8 mouse cellular contexts compared by ENCODE assay signal in the genomic region with DNA sequence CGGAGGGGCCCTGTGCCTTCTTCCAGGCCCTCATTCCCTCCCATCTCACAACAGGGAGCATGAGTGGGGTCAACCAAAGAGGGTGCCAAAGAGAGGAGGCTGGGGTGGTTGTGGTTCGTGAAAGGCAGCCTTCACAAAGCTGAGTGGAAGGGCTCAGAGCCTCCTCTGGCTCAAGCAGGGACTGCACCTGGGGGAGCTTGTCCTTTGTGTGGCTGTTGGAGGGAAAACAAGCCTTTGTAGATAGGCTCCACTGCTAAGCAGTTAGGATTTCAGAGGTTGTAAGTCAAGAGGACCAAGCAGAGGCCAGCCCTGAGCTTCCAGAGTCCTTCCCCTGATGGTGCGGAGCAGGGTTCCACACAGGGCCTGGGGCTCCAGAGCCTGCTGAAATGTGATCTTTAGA. TPM values are rescaled to one million over a fixed set of nuclear protein-coding genes. Genes with fewer than 3 reads are reported as not detected.
DNase-seq lines count a peak whose midpoint lies in the region; ATAC-seq and TF ChIP-seq lines count a peak whose summit lies in the region.

No protein-coding gene starts in this region.

- peak overlapping the region; percentile 76 for H3K27ac ChIP-seq in forebrain, embryonic 10.5 days
- no peak overlapping the region for H3K27ac ChIP-seq in forebrain, embryonic 15.5 days (replicated peaks)
- H3K27ac ChIP-seq in liver, embryonic 14.5 days: no peak overlapping the region
- peak overlapping the region; percentile 28; the same call in 1 of the 2 replicates for H3K27ac ChIP-seq in embryonic facial prominence, embryonic 11.5 days (replicated peaks; ENCODE audit: low read depth, low read length)
- H3K27ac ChIP-seq in stomach, postnatal 0 days (replicated peaks): no peak overlapping the region

- H3K36me3 ChIP-seq in forebrain, embryonic 10.5 days (replicated peaks): peaks cover 44% of the 10 kb centered on the region
- H3K36me3 ChIP-seq in forebrain, embryonic 15.5 days: peaks cover 24% of the 10 kb centered on the region
- H3K36me3 ChIP-seq in liver, embryonic 14.5 days (replicated peaks; ENCODE audit: control insufficient read depth, insufficient read depth, low read depth): peaks cover 3% of the 10 kb centered on the region
- peaks cover 4% of the 10 kb centered on the region; the same call in 1 of the 2 replicates for H3K36me3 ChIP-seq in embryonic facial prominence, embryonic 11.5 days (replicated peaks; ENCODE audit: control insufficient read depth, insufficient read depth, low read depth, low read length)
- peaks cover 12% of the 10 kb centered on the region for H3K36me3 ChIP-seq in stomach, postnatal 0 days (ENCODE audit: control insufficient read depth, insufficient read depth, low read length)

- H3K4me1 ChIP-seq in forebrain, embryonic 10.5 days: peaks cover 48% of the 10 kb centered on the region
- H3K4me1 ChIP-seq in forebrain, embryonic 15.5 days: no peaks in the 10 kb centered on the region
- H3K4me1 ChIP-seq in liver, embryonic 14.5 days (replicated peaks; ENCODE audit: control insufficient read depth in 2 of 2, insufficient read depth in 2 of 2, low read length in 1 of 2): 0 out of 4 replicates have a peak, but pooled peaks cover 0 to 3% of the 10 kb centered on the region in 2 experiments
- peaks cover 8% of the 10 kb centered on the region for H3K4me1 ChIP-seq in embryonic facial prominence, embryonic 11.5 days (ENCODE audit: control insufficient read depth, insufficient read depth, low read length)
- peaks cover 10% of the 10 kb centered on the region for H3K4me1 ChIP-seq in stomach, postnatal 0 days (replicated peaks; ENCODE audit: control insufficient read depth, insufficient read depth)

- no peak for ATAC-seq in forebrain, embryonic 15.5 days (replicated peaks)
- ATAC-seq in liver, embryonic 14.5 days (ENCODE audit: insufficient read depth): no peak
- ATAC-seq in embryonic facial prominence, embryonic 11.5 days (replicated peaks; ENCODE audit: insufficient number of reproducible peaks, low FRiP score, low TSS enrichment, low read depth): no peak
- peak; percentile 51; the same call in 1 of the 2 replicates for ATAC-seq in stomach, postnatal 0 days (ENCODE audit: low FRiP score, low TSS enrichment)
- ATAC-seq in granulocyte monocyte progenitor cell, adult 5-6 weeks (replicated peaks; ENCODE audit: poor library complexity, severe bottlenecking): no peak

- DNase-seq in forebrain, embryonic 10.5 days (ENCODE audit: extremely low spot score, low spot score): no peak
- no peak for DNase-seq in liver, embryonic 14.5 days (ENCODE audit: low read depth in 3 of 3, low spot score in 3 of 3)
- DNase-seq in liver: no peak
- peak; percentile 53 for DNase-seq in embryonic facial prominence, embryonic 11.5 days (ENCODE audit: low spot score)
- peak; percentile 70 for DNase-seq in stomach, postnatal 0 days (ENCODE audit: low spot score)
- no peak for DNase-seq in urinary bladder, adult 2 months (ENCODE audit: low spot score)

- H3K4me3 ChIP-seq in forebrain, embryonic 10.5 days: no peak overlapping the region
- H3K4me3 ChIP-seq in forebrain, embryonic 15.5 days: no peak overlapping the region
- H3K4me3 ChIP-seq in liver, embryonic 14.5 days (ENCODE audit: insufficient read depth in 1 of 2, low read depth in 2 of 2, low read length in 2 of 2): no peak overlapping the region
- H3K4me3 ChIP-seq in embryonic facial prominence, embryonic 11.5 days (ENCODE audit: low read depth, low read length): no peak overlapping the region
- no peak overlapping the region for H3K4me3 ChIP-seq in stomach, postnatal 0 days (ENCODE audit: low read depth, low read length)

- 57% methylated on average over 3 of the region's 3 CpGs for WGBS in forebrain, embryonic 10.5 days
- 47% methylated on average over 3 of the region's 3 CpGs for WGBS in forebrain, embryonic 15.5 days
- 48% methylated on average over 3 of the region's 3 CpGs for WGBS in liver, embryonic 14.5 days (ENCODE audit: insufficient replicate concordance)
- 28% methylated on average over 3 of the region's 3 CpGs for WGBS in embryonic facial prominence, embryonic 11.5 days
- 55% methylated on average over 3 of the region's 3 CpGs for WGBS in stomach, postnatal 0 days

- peaks cover 3% of the 10 kb centered on the region; the same call in 1 of the 2 replicates for H3K9me3 ChIP-seq in forebrain, embryonic 10.5 days
- no peaks in the 10 kb centered on the region for H3K9me3 ChIP-seq in forebrain, embryonic 15.5 days
- H3K9me3 ChIP-seq in liver, embryonic 14.5 days (ENCODE audit: control insufficient read depth, low read length): no peaks in the 10 kb centered on the region
- H3K9me3 ChIP-seq in embryonic facial prominence, embryonic 11.5 days (replicated peaks; ENCODE audit: control insufficient read depth, low read length): no peaks in the 10 kb centered on the region
- H3K9me3 ChIP-seq in stomach, postnatal 0 days (ENCODE audit: control insufficient read depth, low read length): no peaks in the 10 kb centered on the region

- no peak overlapping the region for H3K4me2 ChIP-seq in forebrain, embryonic 15.5 days (replicated peaks)
- no peak overlapping the region for H3K4me2 ChIP-seq in liver, embryonic 14.5 days (ENCODE audit: low read depth)
- H3K4me2 ChIP-seq in embryonic facial prominence, embryonic 11.5 days (ENCODE audit: low read depth, low read length): no peak overlapping the region
- H3K4me2 ChIP-seq in stomach, postnatal 0 days (replicated peaks; ENCODE audit: low read depth): no peak overlapping the region

- H3K27me3 ChIP-seq in forebrain, embryonic 10.5 days (ENCODE audit: poor library complexity, severe bottlenecking): no peaks in the 10 kb centered on the region
- no peaks in the 10 kb centered on the region for H3K27me3 ChIP-seq in forebrain, embryonic 15.5 days
- H3K27me3 ChIP-seq in liver, embryonic 14.5 days (ENCODE audit: control insufficient read depth, insufficient read depth, low read length): no peaks in the 10 kb centered on the region
- no peaks in the 10 kb centered on the region for H3K27me3 ChIP-seq in embryonic facial prominence, embryonic 11.5 days (ENCODE audit: control insufficient read depth, insufficient read depth, low read length)
- no peaks in the 10 kb centered on the region for H3K27me3 ChIP-seq in stomach, postnatal 0 days (ENCODE audit: control insufficient read depth, insufficient read depth, low read length)

- peak; percentile 19; the same call in 1 of the 2 replicates for TF ChIP-seq CTCF in liver, embryonic 14.5 days (IDR thresholded peaks at IDR 0.05; ENCODE audit: low read depth)
- peak; percentile 60 for TF ChIP-seq CTCF in stomach, postnatal 0 days (IDR thresholded peaks at IDR 0.05; ENCODE audit: low read depth)

- H3K9ac ChIP-seq in forebrain, embryonic 15.5 days (replicated peaks): no peak overlapping the region
- no peak overlapping the region for H3K9ac ChIP-seq in liver, embryonic 14.5 days (replicated peaks)
- no peak overlapping the region; the same call in 1 of the 2 replicates for H3K9ac ChIP-seq in embryonic facial prominence, embryonic 11.5 days (replicated peaks; ENCODE audit: low read length)
- no peak overlapping the region for H3K9ac ChIP-seq in stomach, postnatal 0 days (ENCODE audit: low read length)

- no peak for TF ChIP-seq EP300 in liver, embryonic 14.5 days (IDR thresholded peaks at IDR 0.05; ENCODE audit: low read depth)
- TF ChIP-seq EP300 in stomach, postnatal 0 days (optimal IDR thresholded peaks at IDR 0.05): no peak

RNA-seq across cellular contexts. Expression of a gene that starts 14.4 kb away (rescaled TPM):
- 0.71 and 0.73 TPM in 2 replicates for polyA plus RNA-seq in forebrain, embryonic 10.5 days (2016; fragmentation: Nextera tagmentation; extraction: Ambion mirVana)
- 1.4 and 1.8 TPM in 2 replicates for polyA plus RNA-seq in forebrain, embryonic 15.5 days (2015; fragmentation: Nextera tagmentation; extraction: Ambion mirVana)
- polyA plus RNA-seq in liver, embryonic 14.5 days (2012; rRNA removed): 0.90 and 0.97 TPM in 2 replicates
- 0.39 and 0.52 TPM in 2 replicates for polyA plus RNA-seq in liver, embryonic 14.5 days (2014; fragmentation: Nextera tagmentation; extraction: Ambion mirVana)
- polyA plus RNA-seq in embryonic facial prominence, embryonic 11.5 days (2014; fragmentation: Nextera tagmentation; extraction: Ambion mirVana): 0.32 and 0.56 TPM in 2 replicates
- polyA plus RNA-seq in stomach, postnatal 0 days (2015; fragmentation: Nextera tagmentation; extraction: Ambion mirVana): 1.3 TPM in 2 replicates
- total RNA-seq in granulocyte monocyte progenitor cell, adult 5-6 weeks (2014; fragmentation: Nextera tagmentation): 7.0 and 15.7 TPM in 2 replicates
- total RNA-seq in granulocyte monocyte progenitor cell, adult 5-6 weeks (2017): 9.9 and 10.8 TPM in 2 replicates
- 405 and 508 TPM in 2 replicates for polyA plus RNA-seq in urinary bladder, adult 2 months (2012; rRNA removed)

RNA-seq across cellular contexts. Expression of a gene that starts 34.5 kb away (rescaled TPM):
- 54.6 and 56.6 TPM in 2 replicates for polyA plus RNA-seq in forebrain, embryonic 10.5 days (2016; fragmentation: Nextera tagmentation; extraction: Ambion mirVana)
- polyA plus RNA-seq in forebrain, embryonic 15.5 days (2015; fragmentation: Nextera tagmentation; extraction: Ambion mirVana): 96.2 and 96.4 TPM in 2 replicates
- polyA plus RNA-seq in liver, embryonic 14.5 days (2012; rRNA removed): 26.1 and 27.4 TPM in 2 replicates
- 57.7 and 58.1 TPM in 2 replicates for polyA plus RNA-seq in liver, embryonic 14.5 days (2014; fragmentation: Nextera tagmentation; extraction: Ambion mirVana)
- 55.1 and 55.4 TPM in 2 replicates for polyA plus RNA-seq in embryonic facial prominence, embryonic 11.5 days (2014; fragmentation: Nextera tagmentation; extraction: Ambion mirVana)
- 91.2 and 97.2 TPM in 2 replicates for polyA plus RNA-seq in stomach, postnatal 0 days (2015; fragmentation: Nextera tagmentation; extraction: Ambion mirVana)
- 97.2 and 127 TPM in 2 replicates for total RNA-seq in granulocyte monocyte progenitor cell, adult 5-6 weeks (2014; fragmentation: Nextera tagmentation)
- 67.3 and 108 TPM in 2 replicates for total RNA-seq in granulocyte monocyte progenitor cell, adult 5-6 weeks (2017)
- polyA plus RNA-seq in urinary bladder, adult 2 months (2012; rRNA removed): 94.6 and 101 TPM in 2 replicates

RNA-seq across cellular contexts. Expression of a gene that starts 39.1 kb away (rescaled TPM):
- polyA plus RNA-seq in forebrain, embryonic 10.5 days (2016; fragmentation: Nextera tagmentation; extraction: Ambion mirVana): 230 and 235 TPM in 2 replicates
- polyA plus RNA-seq in forebrain, embryonic 15.5 days (2015; fragmentation: Nextera tagmentation; extraction: Ambion mirVana): 126 and 128 TPM in 2 replicates
- 46.2 and 47.9 TPM in 2 replicates for polyA plus RNA-seq in liver, embryonic 14.5 days (2012; rRNA removed)
- polyA plus RNA-seq in liver, embryonic 14.5 days (2014; fragmentation: Nextera tagmentation; extraction: Ambion mirVana): 84.7 and 87.3 TPM in 2 replicates
- 177 and 196 TPM in 2 replicates for polyA plus RNA-seq in embryonic facial prominence, embryonic 11.5 days (2014; fragmentation: Nextera tagmentation; extraction: Ambion mirVana)
- 64.6 and 65.9 TPM in 2 replicates for polyA plus RNA-seq in stomach, postnatal 0 days (2015; fragmentation: Nextera tagmentation; extraction: Ambion mirVana)
- total RNA-seq in granulocyte monocyte progenitor cell, adult 5-6 weeks (2014; fragmentation: Nextera tagmentation): 83.0 and 122 TPM in 2 replicates
- 97.1 and 107 TPM in 2 replicates for total RNA-seq in granulocyte monocyte progenitor cell, adult 5-6 weeks (2017)
- polyA plus RNA-seq in urinary bladder, adult 2 months (2012; rRNA removed): 27.9 and 31.3 TPM in 2 replicates

RNA-seq across cellular contexts. Expression of a gene that starts 44.6 kb away (rescaled TPM):
- polyA plus RNA-seq in forebrain, embryonic 10.5 days (2016; fragmentation: Nextera tagmentation; extraction: Ambion mirVana): 255 and 270 TPM in 2 replicates
- 432 and 464 TPM in 2 replicates for polyA plus RNA-seq in forebrain, embryonic 15.5 days (2015; fragmentation: Nextera tagmentation; extraction: Ambion mirVana)
- 61.1 and 69.0 TPM in 2 replicates for polyA plus RNA-seq in liver, embryonic 14.5 days (2012; rRNA removed)
- polyA plus RNA-seq in liver, embryonic 14.5 days (2014; fragmentation: Nextera tagmentation; extraction: Ambion mirVana): 54.3 and 64.3 TPM in 2 replicates
- polyA plus RNA-seq in embryonic facial prominence, embryonic 11.5 days (2014; fragmentation: Nextera tagmentation; extraction: Ambion mirVana): 370 and 382 TPM in 2 replicates
- 189 and 201 TPM in 2 replicates for polyA plus RNA-seq in stomach, postnatal 0 days (2015; fragmentation: Nextera tagmentation; extraction: Ambion mirVana)
- 125 and 132 TPM in 2 replicates for total RNA-seq in granulocyte monocyte progenitor cell, adult 5-6 weeks (2014; fragmentation: Nextera tagmentation)
- total RNA-seq in granulocyte monocyte progenitor cell, adult 5-6 weeks (2017): 69.5 and 74.3 TPM in 2 replicates
- 263 and 279 TPM in 2 replicates for polyA plus RNA-seq in urinary bladder, adult 2 months (2012; rRNA removed)

RNA-seq across cellular contexts. Expression of a gene that starts 57.6 kb away (rescaled TPM):
- polyA plus RNA-seq in forebrain, embryonic 10.5 days (2016; fragmentation: Nextera tagmentation; extraction: Ambion mirVana): 5.4 and 6.3 TPM in 2 replicates
- 5.5 and 6.0 TPM in 2 replicates for polyA plus RNA-seq in forebrain, embryonic 15.5 days (2015; fragmentation: Nextera tagmentation; extraction: Ambion mirVana)
- 8.5 and 8.6 TPM in 2 replicates for polyA plus RNA-seq in liver, embryonic 14.5 days (2012; rRNA removed)
- polyA plus RNA-seq in liver, embryonic 14.5 days (2014; fragmentation: Nextera tagmentation; extraction: Ambion mirVana): 3.8 and 4.0 TPM in 2 replicates
- polyA plus RNA-seq in embryonic facial prominence, embryonic 11.5 days (2014; fragmentation: Nextera tagmentation; extraction: Ambion mirVana): 7.0 and 8.6 TPM in 2 replicates
- polyA plus RNA-seq in stomach, postnatal 0 days (2015; fragmentation: Nextera tagmentation; extraction: Ambion mirVana): 5.9 and 8.2 TPM in 2 replicates
- 42.8 and 70.9 TPM in 2 replicates for total RNA-seq in granulocyte monocyte progenitor cell, adult 5-6 weeks (2014; fragmentation: Nextera tagmentation)
- 23.6 and 30.5 TPM in 2 replicates for total RNA-seq in granulocyte monocyte progenitor cell, adult 5-6 weeks (2017)
- polyA plus RNA-seq in urinary bladder, adult 2 months (2012; rRNA removed): 19.0 and 26.4 TPM in 2 replicates

Comparison
In these comparisons a context has a peak if more than half of its experiments do, and no peak if none do; other contexts are left out.
1. H3K27ac ChIP-seq: peak in forebrain, embryonic 10.5 days (single experiment) and embryonic facial prominence, embryonic 11.5 days (single experiment); none in forebrain, embryonic 15.5 days (single experiment), liver, embryonic 14.5 days (single experiment) and stomach, postnatal 0 days (single experiment).
2. DNase-seq: peak in embryonic facial prominence, embryonic 11.5 days (single experiment) and stomach, postnatal 0 days (single experiment); none in forebrain, embryonic 10.5 days (single experiment), liver, embryonic 14.5 days (0 of 3), liver (single experiment) and urinary bladder, adult 2 months (single experiment).
3. RNA of a gene that starts 14.4 kb away (polyA plus RNA-seq): 405 to 508 TPM in urinary bladder, adult 2 months; 1.4 to 1.8 TPM in forebrain, embryonic 15.5 days, 1.3 TPM in stomach, postnatal 0 days, 0.39 to 0.97 TPM in liver, embryonic 14.5 days, 0.71 to 0.73 TPM in forebrain, embryonic 10.5 days and 0.32 to 0.56 TPM in embryonic facial prominence, embryonic 11.5 days; every median in the first group is over 100 times any median in the second.